Mouse (Mus musculus): ENCODE data around the gene Map1lc3b. TPM values are rescaled to one million over a fixed set of nuclear protein-coding genes. Genes with fewer than 3 reads are reported as not detected.

Gene Map1lc3b
- 242 TPM for total RNA-seq (2023)

DNA sequence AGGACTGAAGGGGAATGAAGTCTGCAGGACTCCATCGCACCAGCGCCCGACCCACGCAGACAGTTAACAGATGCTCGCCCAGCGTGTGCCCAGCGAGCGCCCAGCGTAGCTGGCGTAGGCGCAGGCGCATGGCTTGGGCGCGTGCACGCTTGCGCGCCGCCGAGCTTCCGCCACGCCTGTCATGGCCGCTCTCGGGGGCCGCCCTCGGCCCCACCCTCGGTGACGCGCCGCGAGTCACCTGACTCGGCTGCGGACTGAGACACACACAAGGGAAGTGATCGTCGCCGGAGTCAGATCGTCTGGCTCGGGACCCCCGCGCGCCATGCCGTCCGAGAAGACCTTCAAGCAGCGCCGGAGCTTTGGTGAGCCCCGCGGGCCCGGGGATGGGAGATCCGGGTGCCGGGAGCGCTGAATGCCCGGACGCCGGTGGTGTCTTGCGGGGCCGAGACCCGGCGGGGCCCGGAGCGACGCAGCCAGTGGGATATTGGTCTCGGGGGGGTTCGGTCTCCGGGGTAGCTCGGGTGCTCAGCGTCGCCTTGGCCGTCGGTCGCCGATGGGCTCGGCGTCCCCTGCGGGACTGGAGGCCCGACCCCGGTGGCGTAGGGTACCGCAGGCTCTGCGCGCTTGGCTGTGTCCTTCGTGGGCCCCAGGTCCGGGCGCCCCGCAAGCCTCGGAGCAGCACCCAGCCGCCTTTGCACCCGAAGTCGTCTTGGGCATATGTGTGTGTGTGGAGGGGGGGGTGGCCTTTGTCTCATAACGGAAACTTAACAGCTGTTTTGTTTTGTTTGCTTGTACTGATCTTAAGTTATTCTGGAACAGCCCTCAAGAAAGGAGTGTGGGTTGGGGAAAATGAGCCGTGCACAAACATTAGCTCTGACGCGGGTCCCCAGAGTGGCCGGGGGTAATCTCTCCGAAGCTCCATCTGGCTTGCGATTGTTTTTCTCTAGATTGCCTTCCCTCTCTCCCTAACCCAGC is at the start of gene Map1lc3b:
TSS of gene Map1lc3b (plus strand) at position 159 of the 975 bp plus-strand sequence.

DNA sequence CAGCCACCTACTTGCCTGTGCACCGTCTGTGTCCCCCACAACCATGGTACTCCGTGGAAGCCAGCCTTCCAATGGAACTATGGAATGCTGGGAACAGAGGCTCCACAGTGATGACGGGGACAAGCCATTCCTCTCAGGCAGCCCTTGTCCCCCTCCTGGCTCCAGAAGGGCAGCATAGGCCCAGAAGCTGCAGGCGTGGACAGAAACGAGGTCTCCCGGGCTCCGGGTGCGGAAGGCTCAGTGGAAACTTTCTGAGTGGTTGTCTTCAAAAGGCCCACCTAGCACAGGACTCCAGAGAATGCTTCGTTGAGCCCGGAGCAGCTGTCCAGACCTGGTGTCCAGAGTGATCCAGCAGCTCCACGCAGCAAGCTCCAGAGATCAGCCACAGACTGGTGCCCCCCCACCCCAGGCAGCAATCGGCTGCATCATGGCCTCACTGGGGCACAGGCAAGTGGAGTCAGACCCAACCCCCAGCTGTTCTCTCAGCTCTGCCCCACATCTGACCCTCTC is 45.8 kb upstream of the Map1lc3b start, which contains the start of gene 1700018B08Rik:
TSS of gene 1700018B08Rik (minus strand) at position 45 of the 510 bp plus-strand sequence.

DNA sequence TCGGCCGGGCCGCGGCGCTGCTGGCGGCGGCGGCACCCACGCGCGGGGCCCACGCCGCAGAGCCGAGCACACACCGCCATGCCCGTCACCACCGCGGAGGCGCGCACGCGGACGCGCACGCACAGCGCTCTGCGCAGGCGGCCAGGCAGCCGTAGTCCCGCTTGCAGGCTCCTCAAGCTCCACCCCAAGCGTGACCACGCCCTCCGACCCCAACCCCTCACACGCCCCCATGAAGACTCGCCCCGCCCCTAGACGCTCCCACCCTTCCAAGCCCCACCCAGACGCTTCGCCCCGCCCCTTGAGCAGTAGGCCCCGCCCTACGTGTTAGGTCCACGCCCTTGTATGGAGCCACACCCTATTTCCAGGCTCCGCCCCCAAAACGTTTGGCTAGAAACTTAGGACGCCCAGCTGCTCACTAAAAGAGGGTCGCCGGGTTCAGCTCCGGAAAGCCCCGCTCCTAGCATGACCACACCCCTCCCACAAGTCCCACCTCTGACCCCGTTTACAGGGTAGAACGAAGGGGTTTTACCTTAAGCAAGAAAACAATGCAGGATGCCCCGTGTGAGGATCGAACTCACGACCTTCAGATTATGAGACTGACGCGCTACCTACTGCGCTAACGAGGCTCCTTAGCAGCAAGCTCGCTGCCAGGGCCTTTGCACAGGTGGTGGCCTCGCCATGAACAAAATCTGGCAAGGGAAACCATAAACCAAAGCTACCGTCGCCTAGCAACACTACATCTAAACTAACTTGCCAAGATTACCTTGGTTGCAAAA is 11.3 kb upstream of the Map1lc3b start, which contains the start of gene Fbxo31:
TSS of gene Fbxo31 (minus strand) at position 131 of the 776 bp plus-strand sequence.

Other genes starting within 250 kb of the Map1lc3b start
- not detected for gene 1700018B08Rik, start 46.0 kb upstream of the Map1lc3b start, total RNA-seq (2023)
- gene Fbxo31, start 11.6 kb upstream of the Map1lc3b start, total RNA-seq (2023), result 21.6 TPM
- gene Zcchc14, start 62.5 kb downstream of the Map1lc3b start, total RNA-seq (2023), result 0.35 TPM
- not detected for gene Jph3, start 139.3 kb downstream of the Map1lc3b start, total RNA-seq (2023)
- gene Klhdc4, start 239.2 kb downstream of the Map1lc3b start, total RNA-seq (2023), result 42.8 TPM